Mouse (Mus musculus) c-Kit-negative CD71-positive TER-119-positive erythroid progenitor cells, embryonic 14.5 days (primary cell): ENCODE measurements around the gene Zdhhc14.

Source experiments
- DNase-seq: peaks from one replicate; pipeline ENCODE4 v3.0.0-alpha.2; 2013; ENCODE audit warnings: low read depth, low spot score

Gene Zdhhc14

GRCm38 (mm10) chr17:5770265-5771249 is 278.2 kb downstream of the Zdhhc14 start:
- DNase-seq, result no peak

- DNase-seq, result no peak
Observed at GRCm38 (mm10) chr17:5780213-5780975, 288.0 kb downstream of the Zdhhc14 start.

GRCm38 (mm10) chr17:5785238-5785637 is 292.9 kb downstream of the Zdhhc14 start:
- no peak for DNase-seq

GRCm38 (mm10) chr17:5792164-5792791 is 299.9 kb downstream of the Zdhhc14 start:
- DNase-seq, result no peak

DNA sequence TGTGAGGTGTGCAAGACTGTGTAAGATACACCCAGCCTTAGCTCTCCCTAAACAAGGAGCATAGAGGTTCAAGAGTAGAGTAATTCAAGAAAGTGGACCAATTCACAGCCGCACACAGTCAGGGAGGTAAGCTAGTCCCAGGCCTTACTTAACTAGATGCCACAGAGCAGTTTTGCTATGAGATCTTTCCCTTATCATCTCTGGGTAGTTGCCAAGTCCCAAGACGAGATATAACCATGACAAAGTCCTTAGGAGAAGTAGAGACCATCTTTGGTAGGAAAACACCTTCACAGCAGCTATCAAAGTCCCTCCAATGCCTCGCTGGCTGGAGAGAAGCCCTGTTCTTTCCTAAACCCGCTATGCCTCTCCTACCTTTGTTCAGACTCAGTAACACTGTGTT is 301.2 kb downstream of the Zdhhc14 start:
- DNase-seq, result no peak

DNA sequence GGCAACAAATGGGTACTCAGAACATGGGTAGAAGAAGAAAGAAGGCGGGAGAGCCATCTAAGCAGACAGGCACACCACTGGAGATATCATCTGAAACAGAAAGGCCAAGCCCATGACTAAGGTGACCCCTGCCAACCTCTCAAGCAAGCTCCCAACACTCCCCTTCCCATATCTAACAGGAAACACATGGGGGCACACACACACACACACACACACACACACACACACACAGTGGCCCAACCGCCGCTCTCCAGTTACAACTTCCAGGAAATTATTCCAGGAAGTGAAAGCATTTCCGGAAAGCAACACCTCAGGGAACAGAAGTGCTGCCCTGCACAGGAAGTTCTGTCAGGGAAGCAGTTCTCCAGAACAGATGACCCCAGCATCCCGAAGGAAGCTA is 301.9 kb downstream of the Zdhhc14 start:
- DNase-seq, result no peak

DNA sequence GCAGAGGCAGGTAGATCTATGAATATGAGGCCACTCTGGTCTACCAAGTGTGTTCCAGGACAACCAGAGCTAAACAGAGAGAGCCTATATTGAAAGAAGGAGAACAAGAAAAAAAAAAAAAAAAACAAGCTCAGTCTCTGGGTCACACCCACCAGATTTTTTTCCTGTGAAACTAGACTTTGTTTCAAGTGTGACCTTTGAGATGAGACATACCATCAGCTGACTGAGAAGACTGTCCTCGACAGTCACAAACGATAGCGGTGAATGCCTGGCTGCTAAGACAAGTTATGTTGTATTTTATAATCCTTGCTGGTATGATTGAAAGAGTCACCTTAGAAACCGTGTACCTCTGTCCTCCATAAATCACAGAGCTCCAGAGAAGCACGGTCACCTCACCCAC is 303.0 kb downstream of the Zdhhc14 start:
- DNase-seq, result no peak

- no peak for DNase-seq
Observed at GRCm38 (mm10) chr17:5795878-5796277, 303.5 kb downstream of the Zdhhc14 start.

DNA sequence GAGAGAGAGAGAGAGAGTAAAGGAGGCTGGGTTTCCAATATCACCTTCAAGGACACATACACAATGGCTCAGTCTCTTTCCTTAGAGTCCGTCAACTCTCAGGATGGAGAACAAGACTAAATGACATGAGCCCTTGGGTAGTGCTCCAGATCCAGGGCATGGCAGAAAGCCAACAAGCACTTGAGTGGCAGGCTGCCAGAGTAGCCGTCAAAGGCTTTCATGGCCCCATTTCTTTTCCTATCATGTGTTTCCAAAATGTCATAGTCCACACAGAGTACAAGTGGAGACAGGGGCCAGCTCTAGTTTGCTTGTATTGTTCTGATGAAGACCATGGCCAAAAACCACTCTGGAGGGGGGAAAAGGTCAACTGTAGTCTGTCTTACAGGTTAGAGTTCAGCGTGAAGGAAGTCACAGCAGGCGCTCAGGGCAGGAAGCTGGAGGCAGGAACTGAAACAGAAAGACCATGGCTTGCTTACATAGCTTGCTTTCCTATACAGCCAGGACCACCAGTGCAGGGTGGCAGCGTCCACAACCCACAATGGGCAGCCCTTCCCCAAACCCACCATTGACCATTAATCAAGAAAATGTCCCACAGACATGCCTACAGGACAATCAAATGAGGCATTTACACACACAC is 304.9 kb downstream of the Zdhhc14 start:
- DNase-seq, result no peak

DNA sequence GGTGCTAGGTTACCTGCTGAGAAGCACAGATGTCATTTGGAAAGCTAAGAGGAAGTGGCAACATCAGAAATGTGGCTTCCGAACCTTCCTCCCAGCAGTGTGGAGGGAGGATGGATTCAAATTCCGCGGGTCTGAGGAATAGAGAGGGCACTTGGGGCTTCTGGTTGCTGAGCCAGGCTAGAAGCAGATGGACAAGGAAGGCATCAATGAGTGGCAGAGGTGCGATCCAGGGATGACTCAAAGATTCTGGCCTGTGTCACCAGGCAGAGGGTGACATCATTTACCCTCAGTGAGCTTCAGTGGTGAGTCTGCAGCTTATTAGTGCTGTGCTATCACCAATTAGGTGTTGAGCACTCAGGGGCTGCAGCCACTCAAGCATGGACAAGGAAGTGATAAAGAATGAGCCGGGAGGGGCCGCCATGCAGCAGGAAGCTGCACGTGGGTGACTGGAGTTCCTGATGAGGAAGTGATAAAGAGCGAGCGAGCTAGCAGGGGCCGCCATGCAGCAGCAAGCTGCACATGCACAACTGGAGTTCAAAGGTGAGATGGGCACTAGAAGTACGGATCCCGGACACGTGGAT is 306.0 kb downstream of the Zdhhc14 start:
- DNase-seq, result no peak

- DNase-seq, result no peak
Observed at GRCm38 (mm10) chr17:5798900-5799299, 306.5 kb downstream of the Zdhhc14 start.

DNA sequence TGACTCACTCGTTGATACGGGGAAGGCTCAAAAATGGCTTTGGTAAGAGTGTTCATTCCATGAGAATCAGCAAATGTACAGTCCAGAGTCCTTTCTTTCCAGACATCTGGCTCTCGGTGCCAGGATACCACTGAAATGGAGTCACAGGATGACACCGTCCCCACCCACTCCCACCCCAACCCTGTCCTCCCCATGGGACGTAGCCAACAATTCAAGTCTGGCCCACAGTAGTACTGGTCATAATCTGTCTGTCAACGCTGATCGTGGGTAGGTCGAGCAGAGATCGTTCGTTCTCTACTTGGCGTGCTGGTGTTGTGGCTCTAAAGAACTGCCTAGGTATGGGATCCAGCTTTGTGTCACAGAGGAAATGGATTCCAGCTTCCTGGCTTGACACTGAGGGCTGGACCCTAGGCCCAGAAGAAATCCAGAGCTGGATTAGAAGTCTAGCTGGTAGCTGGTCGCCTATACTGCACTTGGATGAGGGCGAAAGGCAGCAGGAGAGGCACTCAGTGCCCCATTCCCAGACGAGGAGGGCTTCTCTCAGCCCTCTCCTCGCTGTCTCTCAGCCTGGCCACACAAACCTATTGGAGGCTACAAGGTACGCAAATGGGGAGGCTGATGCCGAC is 307.2 kb downstream of the Zdhhc14 start:
- DNase-seq, result no peak

DNA sequence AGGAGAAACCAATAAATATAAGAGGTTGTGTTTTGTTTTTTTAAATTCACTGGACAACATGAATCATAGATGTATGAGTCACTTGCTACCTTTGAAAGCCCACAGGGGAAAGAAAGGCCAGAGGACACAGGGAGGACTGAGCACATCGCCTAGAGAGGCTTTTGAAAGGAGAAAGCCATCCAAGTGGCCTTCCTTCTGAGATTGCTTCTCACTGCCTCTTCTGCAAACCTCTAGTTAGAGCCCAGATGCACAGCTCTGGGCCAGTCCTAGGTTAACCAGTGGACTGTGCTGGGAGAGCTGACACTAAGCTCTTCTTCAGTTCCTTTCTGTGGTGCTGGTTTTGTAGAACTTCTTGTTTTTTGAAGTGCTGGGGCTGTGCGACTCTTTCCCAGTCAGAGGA is 307.9 kb downstream of the Zdhhc14 start:
- no peak for DNase-seq

- no peak for DNase-seq
Observed at GRCm38 (mm10) chr17:5800824-5801560, 308.6 kb downstream of the Zdhhc14 start.

GRCm38 (mm10) chr17:5801761-5802655 is 309.7 kb downstream of the Zdhhc14 start:
- DNase-seq, result no peak

GRCm38 (mm10) chr17:5802656-5802955 is 310.2 kb downstream of the Zdhhc14 start:
- DNase-seq, result no peak
